Mouse (Mus musculus) cortical plate, adult 2 months (tissue): Measurements from ENCODE around the gene AC134908.4.

Experiments
- CTCF ChIP-seq: fragments of 200-500 bp; IDR thresholded peaks from 2 replicates; pipeline ENCODE4 v1.5.1; 2011; ENCODE audit warnings: mild to moderate bottlenecking, control low read depth, low read length; ENCODE audit not compliant: insufficient read depth; ENCODE audit errors: extremely low read depth
- POLR2A ChIP-seq: fragments of 200-500 bp; IDR thresholded peaks from 2 replicates; pipeline ENCODE4 v1.6.1; 2011; ENCODE audit warnings: mild to moderate bottlenecking, low read length, control low read depth; ENCODE audit not compliant: insufficient read depth; ENCODE audit errors: extremely low read depth

- TF ChIP-seq POLR2A, result no peak
- no peak for TF ChIP-seq CTCF
Observed at GRCm38 (mm10) chr17:25791320-25791842, 4.1 kb downstream of the AC134908.4 start.
